Mouse (Mus musculus) megakaryocyte-erythroid progenitor cell, adult 5 weeks (primary cell): ENCODE results near the gene Fgd2. TPM values are rescaled to one million over a fixed set of nuclear protein-coding genes. Genes with fewer than 3 reads are reported as not detected.

Experiments used
- polyA plus RNA-seq: library from polyadenylated mRNA; stranded (reverse); fragments of >175 nt; gene quantifications from 2 replicates; pipeline ENCODE4 v1.2.3, GENCODE M21; 2012

The Fgd2 gene
- 71.5 and 73.8 TPM in 2 replicates for polyA plus RNA-seq

DNA sequence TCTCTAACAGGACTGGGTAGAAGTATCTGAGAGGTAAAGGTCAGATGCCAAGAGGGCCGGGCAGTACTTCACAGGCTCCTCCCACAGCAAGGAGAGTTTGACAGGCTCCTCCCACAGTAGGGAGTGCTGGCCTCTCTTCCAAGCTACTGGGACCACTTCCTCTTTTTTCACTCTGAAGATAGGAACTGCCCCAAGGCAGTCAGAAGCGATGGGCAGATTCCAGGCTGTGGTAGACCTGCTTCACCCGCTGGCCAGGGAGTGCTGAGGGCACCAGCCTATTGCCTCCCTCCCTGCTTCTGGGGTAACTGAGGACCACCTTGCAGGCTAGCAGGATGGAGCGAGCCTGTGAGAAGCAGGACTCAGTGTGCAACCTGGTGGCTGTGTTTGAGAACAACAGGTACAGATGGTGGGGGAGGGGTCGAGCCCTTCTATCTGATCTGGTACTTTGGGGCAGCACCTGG is at the start of gene Fgd2:
Gene Fgd2 (plus strand): TSS at position 154 of the 461 bp plus-strand sequence.

DNA sequence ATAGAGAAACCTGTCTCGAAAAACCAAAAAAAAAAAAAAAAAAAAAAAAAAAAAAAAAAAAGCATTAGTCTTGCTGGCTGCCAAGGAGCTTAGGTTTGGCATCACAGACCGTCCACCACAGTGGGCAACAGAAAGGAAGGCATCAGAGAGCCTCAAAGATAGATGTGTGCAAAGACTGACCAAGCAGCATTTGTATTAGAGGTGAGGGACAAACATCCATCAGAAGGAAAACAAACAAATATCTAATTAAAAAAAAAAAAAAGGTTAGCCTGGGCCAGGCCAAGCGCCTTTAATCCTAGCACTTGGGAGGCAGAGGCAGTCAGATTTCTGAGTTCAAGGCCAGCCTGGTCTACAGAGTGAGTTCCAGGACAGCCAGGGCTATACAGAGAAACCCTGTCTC is 43.3 kb upstream of the Fgd2 start, which contains the start of gene Pi16:
Gene Pi16 (plus strand): TSS at position 301 of the 400 bp plus-strand sequence.

GRCm38 (mm10) chr17:29347645-29348256 is 13.0 kb upstream of the Fgd2 start, which contains the start of gene Mtch1:
TSS of gene Mtch1 (minus strand) at chr17:29347934.

Other genes with a start within 250 kb of the Fgd2 start
- gene Rab44, start 246.8 kb upstream of the Fgd2 start, polyA plus RNA-seq = 293 and 320 TPM in 2 replicates
- 22.8 and 30.5 TPM in 2 replicates for gene Cpne5, start 122.7 kb upstream of the Fgd2 start, polyA plus RNA-seq
- gene Ppil1, start 96.7 kb upstream of the Fgd2 start, polyA plus RNA-seq = 53.9 and 57.8 TPM in 2 replicates
- gene BC004004, start 92.1 kb upstream of the Fgd2 start, polyA plus RNA-seq = 38.1 and 39.5 TPM in 2 replicates
- gene Pi16, start 43.2 kb upstream of the Fgd2 start, polyA plus RNA-seq = 19.9 and 35.3 TPM in 2 replicates
- 148 and 161 TPM in 2 replicates for gene Mtch1, start 13.0 kb upstream of the Fgd2 start, polyA plus RNA-seq
- gene Pim1, start 129.8 kb downstream of the Fgd2 start, polyA plus RNA-seq = 323 and 395 TPM in 2 replicates
- gene Gm17657, start 188.7 kb downstream of the Fgd2 start, polyA plus RNA-seq = not detected in 2 replicates
- gene Tbc1d22b, start 188.9 kb downstream of the Fgd2 start, polyA plus RNA-seq = 30.7 and 32.3 TPM in 2 replicates
- 0.18 TPM in 1 of 2 replicates, not detected in the other for gene Tmem217, start 191.5 kb downstream of the Fgd2 start, polyA plus RNA-seq